Mouse (Mus musculus) thymus, postnatal 0 days (tissue): ENCODE measurements around the gene Gm35134. TPM values are rescaled to one million over a fixed set of nuclear protein-coding genes. Genes with fewer than 3 reads are reported as not detected.
"Not testable (repeated sequence)": the region's sequence is repeated elsewhere in the genome, so short reads cannot be mapped to it uniquely, and the experiment has no call there.

ENCODE experiments used
- DNase-seq: peaks from one replicate; pipeline ENCODE4 v3.0.0-alpha.2; 2015; ENCODE audit warnings: low spot score
- polyA plus RNA-seq: library from polyadenylated mRNA; unstranded; fragments of >200 nt; fragmentation: Nextera tagmentation; extraction: Ambion mirVana; gene quantifications from 2 replicates; pipeline ENCODE4 v1.2.1, GENCODE M21; 2015

Gene Gm35134
- polyA plus RNA-seq = not detected in 2 replicates

DNA sequence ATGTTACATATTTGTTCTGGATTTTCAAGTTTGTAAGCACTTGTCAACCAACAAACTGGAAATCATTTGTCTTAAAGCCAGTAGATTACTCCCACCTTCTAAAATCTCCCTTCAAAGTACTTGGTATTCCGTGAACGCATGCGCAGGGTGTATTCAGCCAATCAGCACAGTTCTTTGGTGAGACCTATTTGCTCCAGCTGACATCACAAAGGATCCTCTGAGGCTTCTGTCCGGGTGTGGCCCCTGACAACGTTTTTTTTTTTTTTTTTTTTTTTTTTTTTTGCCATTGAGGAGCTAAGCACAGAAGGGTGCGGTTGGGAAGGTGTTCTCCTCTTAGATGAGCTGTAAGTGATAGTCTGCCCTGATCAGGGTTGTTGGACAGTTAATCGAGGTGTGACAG lies at the start of gene Gm35134:
Gm35134 (plus strand) TSS at position 301 of the 400 bp plus-strand sequence.
- DNase-seq = not testable (repeated sequence)
